Mouse (Mus musculus): ENCODE data around the gene Sorcs2. TPM values are rescaled to one million over a fixed set of nuclear protein-coding genes. Genes with fewer than 3 reads are reported as not detected.

The Sorcs2 gene
- polyA plus RNA-seq, 1 experiment from 2014 or later = 10.9 TPM

DNA sequence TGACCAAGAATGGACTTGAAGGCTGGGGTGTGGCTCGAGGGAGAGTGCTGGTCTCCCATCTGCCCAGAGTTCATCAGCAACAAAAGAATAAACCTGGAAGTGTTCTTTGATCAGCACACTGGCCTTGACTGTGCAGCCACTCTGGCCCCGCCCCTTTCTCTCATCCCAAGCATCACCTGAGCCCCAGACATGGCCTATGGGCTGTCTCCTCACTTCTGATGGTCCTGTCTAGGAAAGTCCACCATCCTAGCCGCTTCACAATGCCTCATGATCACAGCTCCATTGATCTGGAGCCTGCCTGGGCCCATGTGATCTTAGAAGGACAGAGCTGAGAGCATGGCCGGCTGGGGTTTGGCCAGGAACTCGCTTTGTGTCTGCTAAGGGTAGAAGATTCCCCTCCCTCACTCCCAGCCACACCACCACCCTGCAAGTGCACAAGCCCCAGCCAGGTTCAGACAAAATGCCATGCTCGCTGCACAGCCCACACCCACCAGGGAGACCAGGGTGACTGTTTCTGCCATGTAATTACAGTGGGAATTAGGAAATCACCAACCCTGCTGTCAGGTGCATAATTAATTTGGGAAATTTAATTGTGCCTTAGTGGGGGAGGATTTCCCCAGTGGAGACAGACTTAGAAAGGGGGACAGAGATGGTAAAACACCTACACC lies 231.5 kb downstream of the Sorcs2 start:
- Histone ChIP-seq H3K9me3 (no peaks in the 10 kb centered on the region), H3K4me1 (peaks cover 11% of the 10 kb centered on the region), H3K9ac (no peak overlapping the region), H3K36me3 (no peaks in the 10 kb centered on the region), H3K4me3 (no peak overlapping the region), H3K27me3 (replicated peaks) (peaks cover 4% of the 10 kb centered on the region; the same call in 1 of the 2 replicates), H3K4me2 (no peak overlapping the region), H3K27ac (replicated peaks) (no peak overlapping the region)
- WGBS = 81% methylated on average over 6 of the region's 6 CpGs
- ATAC-seq (ENCODE audit: extremely low read depth, insufficient number of reproducible peaks, low FRiP score, low TSS enrichment) = no peak

DNA sequence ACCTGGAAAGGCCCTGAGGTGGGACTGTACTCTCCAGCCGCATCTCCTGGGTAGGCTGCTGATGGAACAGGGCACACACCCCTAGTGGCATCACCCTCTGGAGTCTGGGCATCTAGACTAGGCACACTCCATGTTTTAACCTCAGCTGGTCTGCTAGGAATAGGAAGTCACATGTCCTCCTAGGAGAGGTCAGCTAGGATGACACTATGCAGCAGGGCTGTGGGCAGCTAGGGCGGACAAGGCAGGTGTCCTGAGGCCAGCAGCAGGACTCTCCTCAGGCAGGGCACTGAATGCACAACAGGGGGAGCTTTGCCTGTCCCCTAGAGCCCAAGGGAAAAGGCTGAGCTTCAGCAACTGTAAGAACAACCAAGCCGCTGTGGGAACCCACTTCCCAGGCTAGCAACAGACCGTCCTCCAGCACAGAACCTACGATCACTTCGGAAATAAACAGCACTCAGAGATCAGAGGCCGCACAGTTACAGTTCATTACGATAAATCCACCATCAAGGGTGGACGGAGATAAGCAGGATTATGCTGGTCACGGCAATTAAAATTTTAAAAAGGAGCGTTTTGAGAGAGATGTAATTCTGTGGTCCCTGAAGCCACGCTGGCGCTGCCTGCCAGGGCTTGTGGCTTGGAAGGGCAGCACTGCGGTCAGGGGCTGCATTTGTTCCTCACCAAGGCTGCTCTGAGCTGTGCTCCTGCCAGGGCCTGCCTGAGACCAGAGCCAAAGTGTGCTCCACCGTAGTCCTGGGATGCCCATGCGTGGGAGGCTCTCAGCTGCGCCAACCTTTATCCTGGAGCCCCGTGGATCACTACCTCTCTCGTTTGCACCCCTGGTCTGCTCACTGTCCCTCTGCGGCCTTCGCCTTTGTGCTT lies 232.3 kb downstream of the Sorcs2 start:
- Histone ChIP-seq H3K27me3 (replicated peaks) (peaks cover 4% of the 10 kb centered on the region; the same call in 1 of the 2 replicates), H3K4me3 (no peak overlapping the region), H3K9ac (no peak overlapping the region), H3K36me3 (no peaks in the 10 kb centered on the region), H3K4me2 (no peak overlapping the region), H3K27ac (replicated peaks) (no peak overlapping the region), H3K4me1 (peaks cover 11% of the 10 kb centered on the region), H3K9me3 (no peaks in the 10 kb centered on the region)
- ATAC-seq (ENCODE audit: extremely low read depth, insufficient number of reproducible peaks, low FRiP score, low TSS enrichment) = no peak
- WGBS = 83% methylated on average over 21 of the region's 21 CpGs

GRCm38 (mm10) chr5:36154879-36155485 lies 243.0 kb downstream of the Sorcs2 start:
- WGBS = 57% methylated on average over 8 of the region's 8 CpGs
- ATAC-seq (ENCODE audit: extremely low read depth, insufficient number of reproducible peaks, low FRiP score, low TSS enrichment) = no peak

GRCm38 (mm10) chr5:36153261-36153660 lies 244.7 kb downstream of the Sorcs2 start:
- no peak for ATAC-seq (ENCODE audit: extremely low read depth, insufficient number of reproducible peaks, low FRiP score, low TSS enrichment)
- no peaks in the 10 kb centered on the region for H3K4me1 ChIP-seq
- no peaks in the 10 kb centered on the region; the same call in 1 of the 2 replicates for H3K27me3 ChIP-seq (replicated peaks)
- H3K9ac ChIP-seq = no peak overlapping the region
- 56% methylated on average over 2 of the region's 2 CpGs for WGBS
- no peaks in the 10 kb centered on the region for H3K36me3 ChIP-seq
- no peak overlapping the region for H3K4me2 ChIP-seq
- H3K4me3 ChIP-seq = no peak overlapping the region
- H3K27ac ChIP-seq (replicated peaks) = no peak overlapping the region
- no peaks in the 10 kb centered on the region for H3K9me3 ChIP-seq

More at GRCm38 (mm10) chr5:36154879-36155485, 243.0 kb downstream of the Sorcs2 start:
- H3K4me1 ChIP-seq = no peaks in the 10 kb centered on the region
- H3K9ac ChIP-seq = no peak overlapping the region
- no peak overlapping the region for H3K4me3 ChIP-seq
- H3K27ac ChIP-seq (replicated peaks) = no peak overlapping the region
- no peak overlapping the region for H3K4me2 ChIP-seq
- H3K27me3 ChIP-seq (replicated peaks) = no peaks in the 10 kb centered on the region; the same call in 1 of the 2 replicates
- H3K9me3 ChIP-seq = no peaks in the 10 kb centered on the region
- no peaks in the 10 kb centered on the region for H3K36me3 ChIP-seq

DNA sequence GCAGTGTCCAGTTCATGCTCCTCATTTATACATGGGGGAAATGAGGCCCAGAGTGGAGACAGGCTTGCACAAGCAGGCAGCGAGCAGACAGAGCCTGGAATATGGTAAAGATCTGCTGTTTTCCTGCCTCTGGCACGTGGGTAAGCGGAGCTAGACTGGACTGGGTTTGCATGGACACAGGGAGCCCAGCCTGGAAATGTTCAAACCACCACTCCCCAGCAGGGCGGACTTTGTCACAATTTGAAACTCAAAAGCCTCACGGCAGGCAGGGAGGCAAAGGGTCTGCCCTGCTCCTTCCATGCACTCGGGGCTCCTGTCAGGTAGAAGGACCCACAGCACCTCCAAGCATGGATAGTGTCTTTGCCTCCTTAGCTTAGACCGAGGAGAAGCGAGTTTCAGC lies 246.9 kb downstream of the Sorcs2 start:
- no peak for ATAC-seq (ENCODE audit: extremely low read depth, insufficient number of reproducible peaks, low FRiP score, low TSS enrichment)
- Histone ChIP-seq H3K4me1 (peaks cover 10% of the 10 kb centered on the region), H3K27ac (replicated peaks) (no peak overlapping the region), H3K36me3 (no peaks in the 10 kb centered on the region), H3K9me3 (no peaks in the 10 kb centered on the region), H3K4me2 (no peak overlapping the region), H3K9ac (no peak overlapping the region; the same call in 1 of the 2 replicates), H3K4me3 (no peak overlapping the region), H3K27me3 (replicated peaks) (no peaks in the 10 kb centered on the region; the same call in 1 of the 2 replicates)
- 75% methylated on average over 8 of the region's 8 CpGs for WGBS

DNA sequence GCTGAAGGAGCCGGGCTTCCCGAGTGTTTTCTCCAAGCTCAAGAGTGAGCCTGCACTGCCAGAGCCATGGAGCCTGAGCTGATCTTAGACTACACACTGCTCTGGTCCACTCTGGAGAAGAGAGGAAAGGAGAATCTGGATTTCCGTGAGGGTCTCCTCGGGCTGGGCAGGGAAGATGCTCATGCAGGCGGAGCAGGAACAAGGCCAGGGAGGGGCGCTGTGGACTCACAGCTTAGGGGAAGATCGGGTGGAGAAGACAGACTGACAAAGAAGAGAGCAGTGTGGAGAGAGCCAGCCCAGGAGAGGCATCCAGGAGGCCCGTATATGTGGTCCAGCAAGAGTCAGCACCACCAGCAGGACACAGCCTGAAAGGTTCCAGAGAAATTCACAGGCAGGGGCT lies 248.8 kb downstream of the Sorcs2 start:
- Histone ChIP-seq H3K9me3 (no peaks in the 10 kb centered on the region), H3K36me3 (no peaks in the 10 kb centered on the region), H3K27me3 (replicated peaks) (no peaks in the 10 kb centered on the region; the same call in 1 of the 2 replicates), H3K4me1 (peaks cover 25% of the 10 kb centered on the region), H3K27ac (replicated peaks) (no peak overlapping the region), H3K4me3 (no peak overlapping the region), H3K4me2 (no peak overlapping the region), H3K9ac (no peak overlapping the region)
- WGBS = 51% methylated on average over 8 of the region's 8 CpGs
- no peak for ATAC-seq (ENCODE audit: extremely low read depth, insufficient number of reproducible peaks, low FRiP score, low TSS enrichment)

DNA sequence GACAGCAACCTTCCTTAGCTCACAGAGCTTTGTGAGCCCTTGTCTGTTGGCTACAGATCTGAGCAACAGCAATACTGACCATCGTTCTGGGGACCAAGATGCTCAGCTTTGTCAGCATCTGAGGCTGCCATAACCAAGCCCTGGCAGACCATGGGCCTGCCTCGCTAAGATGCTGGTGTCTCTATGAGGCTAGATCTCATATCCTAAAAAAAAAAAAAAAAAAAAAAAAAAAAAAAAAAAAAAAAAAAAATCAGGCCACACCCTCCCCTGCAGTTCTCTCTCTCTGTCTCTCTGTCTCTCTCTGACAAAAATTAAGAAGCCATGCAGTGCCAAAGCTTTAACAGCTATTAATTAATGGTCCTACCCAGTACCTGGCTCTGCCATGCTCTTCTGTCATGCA lies 251.3 kb downstream of the Sorcs2 start:
- no peaks in the 10 kb centered on the region; the same call in 1 of the 2 replicates for H3K27me3 ChIP-seq (replicated peaks)

GRCm38 (mm10) chr5:36144560-36144959 lies 253.4 kb downstream of the Sorcs2 start:
- ATAC-seq (ENCODE audit: extremely low read depth, insufficient number of reproducible peaks, low FRiP score, low TSS enrichment) = no peak
- no peaks in the 10 kb centered on the region for H3K9me3 ChIP-seq
- H3K4me3 ChIP-seq = no peak overlapping the region
- H3K4me2 ChIP-seq = no peak overlapping the region
- H3K27ac ChIP-seq (replicated peaks) = no peak overlapping the region
- H3K27me3 ChIP-seq (replicated peaks) = no peaks in the 10 kb centered on the region; the same call in 1 of the 2 replicates
- H3K9ac ChIP-seq = no peak overlapping the region
- H3K4me1 ChIP-seq = peaks cover 25% of the 10 kb centered on the region
- H3K36me3 ChIP-seq = no peaks in the 10 kb centered on the region
- WGBS = 56% methylated on average over 2 of the region's 2 CpGs

More for the DNA sequence above, 251.3 kb downstream of the Sorcs2 start:
- H3K9ac ChIP-seq = no peak overlapping the region
- no peaks in the 10 kb centered on the region for H3K9me3 ChIP-seq
- WGBS = 58% methylated on average over 2 of the region's 2 CpGs
- peaks cover 25% of the 10 kb centered on the region for H3K4me1 ChIP-seq
- no peak overlapping the region for H3K4me3 ChIP-seq
- H3K36me3 ChIP-seq = no peaks in the 10 kb centered on the region
- no peak overlapping the region for H3K4me2 ChIP-seq
- no peak for ATAC-seq (ENCODE audit: extremely low read depth, insufficient number of reproducible peaks, low FRiP score, low TSS enrichment)
- H3K27ac ChIP-seq (replicated peaks) = no peak overlapping the region

- Histone ChIP-seq H3K4me3 (no peak overlapping the region), H3K9ac (no peak overlapping the region), H3K36me3 (no peaks in the 10 kb centered on the region), H3K4me2 (no peak overlapping the region), H3K9me3 (no peaks in the 10 kb centered on the region), H3K27ac (replicated peaks) (no peak overlapping the region), H3K27me3 (replicated peaks) (no peaks in the 10 kb centered on the region; the same call in 1 of the 2 replicates), H3K4me1 (peaks cover 17% of the 10 kb centered on the region)
- no peak for ATAC-seq (ENCODE audit: extremely low read depth, insufficient number of reproducible peaks, low FRiP score, low TSS enrichment)
- WGBS = 73% methylated on average over 6 of the region's 6 CpGs
Observed at GRCm38 (mm10) chr5:36141676-36142255, 256.2 kb downstream of the Sorcs2 start.

GRCm38 (mm10) chr5:36141112-36141511 lies 256.8 kb downstream of the Sorcs2 start:
- H3K27me3 ChIP-seq (replicated peaks) = no peaks in the 10 kb centered on the region; the same call in 1 of the 2 replicates
- no peak overlapping the region for H3K27ac ChIP-seq (replicated peaks)
- H3K36me3 ChIP-seq = no peaks in the 10 kb centered on the region
- peaks cover 15% of the 10 kb centered on the region for H3K4me1 ChIP-seq
- H3K4me2 ChIP-seq = no peak overlapping the region
- no peak overlapping the region for H3K9ac ChIP-seq
- WGBS = 86% methylated on average over 4 of the region's 4 CpGs
- ATAC-seq (ENCODE audit: extremely low read depth, insufficient number of reproducible peaks, low FRiP score, low TSS enrichment) = no peak
- H3K4me3 ChIP-seq = no peak overlapping the region
- no peaks in the 10 kb centered on the region for H3K9me3 ChIP-seq

DNA sequence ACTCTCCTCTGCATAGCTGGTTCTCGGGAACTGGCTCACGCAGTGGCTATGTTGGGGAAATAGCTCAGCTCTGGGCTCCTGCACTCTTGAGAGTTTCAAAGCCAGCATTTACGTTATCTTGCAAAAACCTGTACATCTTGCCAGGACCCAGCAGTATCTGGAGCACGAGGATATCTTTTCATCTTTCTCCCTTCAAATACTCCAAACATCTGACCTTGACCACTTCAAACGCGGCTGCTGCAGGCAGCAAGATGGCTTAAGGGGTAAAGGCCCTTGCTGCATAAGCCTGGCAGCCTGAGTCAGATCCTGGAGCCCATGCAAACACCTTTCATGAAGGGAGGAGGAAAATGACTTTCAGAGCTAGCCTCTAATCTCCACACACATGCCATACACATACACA lies 258.2 kb downstream of the Sorcs2 start:
- 60% methylated on average over 6 of the region's 6 CpGs for WGBS
- peaks cover 3% of the 10 kb centered on the region for H3K4me1 ChIP-seq
- H3K9me3 ChIP-seq = no peaks in the 10 kb centered on the region
- H3K9ac ChIP-seq = no peak overlapping the region
- no peaks in the 10 kb centered on the region for H3K36me3 ChIP-seq
- H3K27me3 ChIP-seq (replicated peaks) = no peaks in the 10 kb centered on the region
- no peak for ATAC-seq (ENCODE audit: extremely low read depth, insufficient number of reproducible peaks, low FRiP score, low TSS enrichment)
- no peak overlapping the region for H3K27ac ChIP-seq (replicated peaks)
- H3K4me2 ChIP-seq = no peak overlapping the region
- H3K4me3 ChIP-seq = no peak overlapping the region
